Mouse (Mus musculus) lung, postnatal 25 days (tissue): Measurements from ENCODE around the gene S100a14.

Experiments used
- DNase-seq: peaks from one replicate; pipeline ENCODE4 v3.0.0; 2022; ENCODE audit warnings: low spot score

The S100a14 gene

GRCm38 (mm10) chr3:90526580-90526979, at the start of gene S100a14:
TSS of gene S100a14 (plus strand) at chr3:90526856.
- peak; percentile 79 for DNase-seq

- no peak for DNase-seq
Measured at GRCm38 (mm10) chr3:90486998-90487397, 39.7 kb upstream of the S100a14 start.

- DNase-seq = no peak
Measured at GRCm38 (mm10) chr3:90488576-90488975, 38.1 kb upstream of the S100a14 start.

GRCm38 (mm10) chr3:90490696-90491256, 35.9 kb upstream of the S100a14 start, which contains the start of gene Snapin:
TSS of gene Snapin (minus strand) at chr3:90491033.
- peak; percentile 97 for DNase-seq

GRCm38 (mm10) chr3:90491350-90491749, 35.3 kb upstream of the S100a14 start:
- peak; percentile 69 for DNase-seq

GRCm38 (mm10) chr3:90493831-90494540, 32.7 kb upstream of the S100a14 start:
- DNase-seq = no peak

- DNase-seq = no peak
Measured at GRCm38 (mm10) chr3:90495850-90496525, 30.7 kb upstream of the S100a14 start.

GRCm38 (mm10) chr3:90497597-90497996, 29.1 kb upstream of the S100a14 start:
- no peak for DNase-seq

- DNase-seq = no peak
Measured at GRCm38 (mm10) chr3:90503444-90503843, 23.2 kb upstream of the S100a14 start.

GRCm38 (mm10) chr3:90505216-90505615, 21.4 kb upstream of the S100a14 start:
- no peak for DNase-seq

GRCm38 (mm10) chr3:90506362-90506761, 20.3 kb upstream of the S100a14 start:
- DNase-seq = peak; percentile 65

GRCm38 (mm10) chr3:90508287-90508949, 18.2 kb upstream of the S100a14 start:
- DNase-seq = no peak

- peak; percentile 100 for DNase-seq
Measured at GRCm38 (mm10) chr3:90508950-90509746, 17.5 kb upstream of the S100a14 start, which contains the start of gene Chtop. TSS of gene Chtop (minus strand) at chr3:90509498.

- no peak for DNase-seq
Measured at GRCm38 (mm10) chr3:90509747-90510123, 16.9 kb upstream of the S100a14 start.

GRCm38 (mm10) chr3:90512276-90512675, 14.4 kb upstream of the S100a14 start:
- no peak for DNase-seq

GRCm38 (mm10) chr3:90512948-90513642, 13.6 kb upstream of the S100a14 start:
- no peak for DNase-seq

GRCm38 (mm10) chr3:90513796-90514590, 12.7 kb upstream of the S100a14 start, which contains the start of the genes S100a1 and S100a13:
TSS of gene S100a1 (minus strand) at chr3:90514392.
TSS of gene S100a13 (plus strand) at chr3:90514435.
- DNase-seq = peak; percentile 88

GRCm38 (mm10) chr3:90514691-90515090, 12.0 kb upstream of the S100a14 start:
- DNase-seq = peak; percentile 87

GRCm38 (mm10) chr3:90515242-90515641, 11.4 kb upstream of the S100a14 start:
- DNase-seq = peak; percentile 74

- no peak for DNase-seq
Measured at GRCm38 (mm10) chr3:90515789-90516188, 10.9 kb upstream of the S100a14 start.
